Mouse (Mus musculus): Measurements from ENCODE around the gene Atp6v1g3. TPM values are rescaled to one million over a fixed set of nuclear protein-coding genes. Genes with fewer than 3 reads are reported as not detected.

Gene Atp6v1g3
- not detected in 2 replicates for polyA plus RNA-seq (2012; rRNA removed)

GRCm38 (mm10) chr1:138273438-138273837 is at the start of gene Atp6v1g3:
TSS of gene Atp6v1g3 (plus strand) at chr1:138273738.

Other genes with a start within 250 kb of the Atp6v1g3 start
- gene Ptprc, start 98.0 kb upstream of the Atp6v1g3 start, polyA plus RNA-seq (2012; rRNA removed): 4.1 and 5.9 TPM in 2 replicates

Data from liver, embryonic 14 days (tissue).